Mouse (Mus musculus): ENCODE data around the gene Arhgap8.

The Arhgap8 gene

DNA sequence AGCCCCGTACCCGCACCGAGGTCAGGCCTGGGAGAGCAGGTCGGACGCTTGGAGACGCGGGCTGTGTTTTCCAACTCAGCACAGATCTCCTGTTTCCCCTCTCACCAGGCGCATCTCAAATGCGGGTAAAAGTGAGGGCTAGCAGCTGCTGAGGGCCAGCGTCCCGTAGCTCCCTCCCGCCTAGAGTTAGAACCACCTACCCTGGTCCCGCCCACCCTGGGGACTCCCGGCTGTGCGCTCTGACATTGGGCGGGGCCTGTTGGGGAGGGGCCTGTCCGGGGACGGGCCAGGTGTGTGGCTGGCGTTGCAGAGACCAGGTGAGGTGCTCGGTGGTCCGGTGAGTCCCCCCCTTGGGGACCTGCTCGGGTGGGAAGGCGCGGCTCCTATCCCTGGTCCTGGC lies at the start of gene Arhgap8:
Gene Arhgap8 (plus strand): TSS at position 262 of the 400 bp plus-strand sequence.
- no peak for DNase-seq (ENCODE audit: low spot score in 2 of 2)

DNA sequence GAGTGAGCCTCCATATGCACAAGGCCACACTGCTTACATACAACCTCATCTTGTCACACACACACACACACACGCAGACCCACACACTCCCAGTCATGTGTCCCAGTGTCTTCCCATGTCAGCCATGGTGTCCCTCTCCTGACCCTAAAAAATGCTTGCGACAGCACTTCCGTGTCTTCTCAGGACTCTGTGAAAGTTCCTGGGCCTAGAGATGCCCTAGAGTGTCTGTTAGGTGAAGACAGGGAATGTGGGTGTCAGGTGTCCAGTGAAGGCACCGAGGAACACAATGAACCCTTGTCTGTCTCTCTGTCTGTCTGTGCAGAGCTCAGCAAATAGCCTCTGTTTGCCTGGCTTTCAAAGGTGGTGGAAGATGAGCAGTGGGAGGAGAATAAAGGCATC lies 49.2 kb upstream of the Arhgap8 start:
- no peak for DNase-seq (ENCODE audit: low spot score in 2 of 2)

DNA sequence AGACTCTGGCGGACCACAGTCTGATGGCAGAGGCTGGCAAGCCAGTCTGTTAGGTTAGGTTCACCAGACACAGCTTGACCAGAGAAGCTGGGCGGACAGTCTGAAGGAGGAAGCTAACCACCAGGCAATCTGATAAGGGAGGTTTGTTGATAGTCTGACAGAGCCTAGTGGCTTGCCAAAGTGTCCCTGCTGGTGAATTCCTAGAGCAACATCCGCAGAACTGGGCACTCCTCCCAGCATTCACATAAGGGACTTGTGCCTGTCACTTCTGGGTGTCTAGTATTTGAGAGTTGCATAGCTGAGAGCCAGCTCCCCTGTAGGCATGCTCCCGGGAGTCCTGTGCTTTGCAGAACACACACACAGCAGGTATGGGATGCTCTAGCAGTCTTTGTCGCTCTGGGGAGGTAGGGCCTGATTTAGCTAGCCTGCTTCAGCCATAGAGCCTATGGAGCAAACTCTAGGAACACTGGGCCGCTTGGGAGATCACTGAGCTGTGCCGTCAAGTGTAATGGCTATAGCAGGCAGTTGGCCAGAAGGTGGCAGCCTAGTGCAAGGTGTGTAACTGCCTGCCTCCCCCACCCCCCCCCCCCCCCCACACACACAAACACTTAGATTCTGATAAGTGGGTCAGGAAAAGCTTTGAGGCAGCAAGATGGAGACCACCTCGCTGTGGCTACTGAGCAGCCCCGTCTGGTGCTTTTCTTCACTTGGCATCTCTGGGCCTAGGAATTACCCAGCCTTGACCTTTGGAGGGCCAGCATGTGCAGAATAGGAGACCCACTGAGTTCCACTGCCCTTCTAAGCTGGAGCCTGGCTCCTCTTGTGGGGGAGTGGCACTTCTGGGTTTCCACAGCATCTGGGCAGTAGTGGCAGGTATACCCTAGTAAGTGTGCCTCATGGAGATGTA lies 48.2 kb upstream of the Arhgap8 start:
- DNase-seq (ENCODE audit: low spot score in 2 of 2), result peak in 1 of 2 experiments; percentile 37

DNA sequence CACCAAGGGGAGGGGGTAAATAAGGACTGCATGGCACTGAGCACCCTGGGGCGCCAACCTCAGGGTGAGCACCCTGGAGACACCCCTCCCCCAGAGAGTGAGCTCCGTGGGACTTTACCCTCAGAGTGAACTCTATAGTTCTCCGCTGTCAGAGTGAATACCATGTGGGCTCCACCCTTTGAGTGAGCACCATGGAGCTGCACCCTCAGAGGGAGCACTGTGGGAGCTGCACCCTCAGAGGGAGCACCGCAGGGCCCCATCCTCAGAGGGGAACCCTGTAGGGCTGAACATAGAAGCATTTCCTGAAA lies 47.6 kb upstream of the Arhgap8 start:
- no peak for DNase-seq (ENCODE audit: low spot score in 2 of 2)

DNA sequence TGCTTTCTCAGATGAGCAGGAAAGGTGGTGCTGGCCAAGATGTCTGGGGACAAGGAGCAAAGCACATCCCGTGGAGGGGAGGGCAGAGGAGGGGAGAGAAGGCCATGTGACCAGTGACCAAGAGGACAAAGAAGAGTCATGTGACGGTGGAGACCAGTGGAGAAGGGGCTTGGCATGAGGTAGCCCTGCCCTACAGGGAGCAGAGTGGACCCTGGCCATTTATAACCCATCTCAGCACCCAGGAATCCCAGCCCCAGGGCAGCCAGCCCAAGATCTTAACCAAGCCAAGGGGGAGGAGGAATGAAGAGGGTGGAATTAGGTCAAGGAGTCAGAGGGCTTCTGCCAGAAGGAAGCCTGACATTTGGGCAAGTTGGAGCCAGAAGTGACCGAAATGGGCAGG lies 47.2 kb upstream of the Arhgap8 start:
- DNase-seq (ENCODE audit: low spot score in 2 of 2), result no peak

DNA sequence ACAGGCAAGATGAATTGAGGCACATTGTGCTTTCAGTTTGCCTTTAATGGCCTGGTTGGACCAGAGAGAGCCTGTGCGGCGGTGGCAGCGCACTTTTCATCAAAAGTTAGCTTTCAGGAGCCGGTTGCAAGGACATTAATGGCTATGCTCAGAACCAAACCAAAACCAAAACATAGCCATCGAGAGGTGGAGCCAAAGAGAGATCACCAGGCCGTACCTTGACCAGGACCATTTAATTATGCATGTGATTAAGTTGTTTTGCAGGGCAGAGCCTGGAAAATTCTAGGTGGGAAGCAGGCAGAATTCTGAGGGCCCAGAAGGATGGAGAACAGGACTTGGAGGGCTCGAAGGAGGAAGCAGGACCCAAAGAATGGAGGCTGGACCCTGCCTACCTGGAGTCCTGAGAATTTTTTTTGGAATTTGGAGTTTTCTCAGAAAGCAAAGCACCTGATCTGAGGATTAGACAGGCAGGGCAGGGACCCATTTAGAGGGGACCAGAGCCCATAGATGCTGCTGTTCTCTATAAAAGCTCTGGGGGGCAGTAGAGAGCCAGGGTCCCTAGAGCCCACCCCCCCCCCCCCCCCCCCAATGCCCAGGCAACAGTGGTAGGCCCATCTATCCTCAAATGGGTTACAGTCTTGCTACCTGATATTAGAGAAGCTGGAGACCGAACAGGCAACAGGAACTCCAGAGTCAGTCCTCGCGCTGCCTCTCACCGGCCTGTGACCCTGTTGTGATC lies 45.4 kb upstream of the Arhgap8 start:
- DNase-seq (ENCODE audit: low spot score in 2 of 2), result no peak

DNA sequence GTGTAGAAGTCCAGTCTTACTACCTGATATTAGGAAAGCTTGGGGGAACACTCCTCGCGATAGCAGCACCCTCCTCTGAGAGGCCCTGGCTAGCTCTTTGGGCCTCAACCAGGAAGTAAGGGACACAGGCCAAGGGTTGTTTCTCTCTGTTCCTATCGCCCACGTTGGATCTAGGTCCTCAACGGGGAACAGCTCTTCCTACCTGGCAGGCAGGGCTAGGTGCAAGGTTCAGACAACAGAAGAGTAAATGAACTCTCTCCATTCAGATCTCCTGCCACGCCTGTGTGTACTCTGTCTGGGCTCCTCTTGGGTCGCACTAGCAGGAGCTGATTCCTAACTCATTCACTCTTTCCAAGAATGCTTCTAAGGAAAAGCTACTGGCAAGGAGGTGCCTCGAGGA lies 44.5 kb upstream of the Arhgap8 start:
- no peak for DNase-seq (ENCODE audit: low spot score in 2 of 2)

DNA sequence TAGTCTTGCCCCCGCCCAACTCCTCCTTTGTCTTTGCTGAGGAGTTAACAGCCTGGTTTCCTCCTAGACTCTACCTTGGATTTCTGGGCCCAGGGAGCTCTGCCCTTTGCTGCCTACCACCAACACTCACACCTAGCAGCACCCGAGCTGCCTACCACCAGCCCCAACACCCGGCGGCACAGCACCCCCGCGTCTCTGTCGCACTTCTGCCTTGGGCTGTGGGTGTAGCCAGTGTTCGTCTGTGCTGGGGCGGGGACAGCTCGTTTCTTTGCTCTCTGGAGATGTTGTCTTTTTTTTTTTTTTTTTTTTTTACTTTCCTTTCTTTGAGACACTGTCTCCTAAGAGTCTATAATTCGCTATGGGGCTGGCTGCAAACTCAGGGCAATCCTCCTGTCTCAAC lies 41.9 kb upstream of the Arhgap8 start:
- DNase-seq (ENCODE audit: low spot score in 2 of 2), result no peak

DNA sequence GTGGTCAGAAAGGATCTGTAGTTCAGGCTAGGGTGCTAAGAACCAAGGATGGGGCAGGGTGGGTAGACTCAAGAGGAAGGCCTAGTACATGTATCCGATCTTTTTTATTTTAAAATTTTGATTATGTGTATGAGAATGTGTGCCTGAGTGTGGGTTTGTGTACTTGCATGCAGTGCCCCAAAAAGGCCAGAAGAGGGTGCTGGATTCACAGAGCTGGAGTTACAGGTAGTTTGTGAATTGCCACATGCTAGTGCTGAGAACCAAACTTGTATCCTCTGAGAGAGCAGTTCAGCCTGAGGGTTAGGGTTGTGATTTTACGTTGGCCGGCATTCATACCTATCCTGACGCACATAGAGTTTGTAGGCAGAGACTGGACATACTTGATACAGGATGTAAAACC lies 40.8 kb upstream of the Arhgap8 start:
- DNase-seq (ENCODE audit: low spot score in 2 of 2), result no peak

DNA sequence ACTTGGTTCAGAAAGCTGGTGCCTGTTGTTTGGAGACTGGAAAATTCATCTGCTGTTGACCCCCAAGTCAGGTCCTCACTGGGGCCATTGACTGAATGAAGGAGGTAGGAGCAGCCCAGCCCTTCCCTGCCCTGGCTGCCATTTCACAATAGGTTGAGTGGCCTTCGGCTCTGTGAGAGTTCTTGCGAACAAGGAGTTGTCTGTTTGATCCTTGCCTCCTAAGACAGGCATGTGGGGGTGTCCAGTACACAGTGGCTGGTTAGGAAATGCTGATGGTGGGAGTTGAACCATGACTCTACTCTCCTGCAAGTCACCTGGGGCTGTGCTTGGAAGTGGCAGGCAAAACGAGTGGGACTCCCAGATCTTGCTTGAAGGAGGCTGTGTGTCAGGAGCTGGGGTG lies 40.1 kb upstream of the Arhgap8 start:
- no peak for DNase-seq (ENCODE audit: low spot score in 2 of 2)

DNA sequence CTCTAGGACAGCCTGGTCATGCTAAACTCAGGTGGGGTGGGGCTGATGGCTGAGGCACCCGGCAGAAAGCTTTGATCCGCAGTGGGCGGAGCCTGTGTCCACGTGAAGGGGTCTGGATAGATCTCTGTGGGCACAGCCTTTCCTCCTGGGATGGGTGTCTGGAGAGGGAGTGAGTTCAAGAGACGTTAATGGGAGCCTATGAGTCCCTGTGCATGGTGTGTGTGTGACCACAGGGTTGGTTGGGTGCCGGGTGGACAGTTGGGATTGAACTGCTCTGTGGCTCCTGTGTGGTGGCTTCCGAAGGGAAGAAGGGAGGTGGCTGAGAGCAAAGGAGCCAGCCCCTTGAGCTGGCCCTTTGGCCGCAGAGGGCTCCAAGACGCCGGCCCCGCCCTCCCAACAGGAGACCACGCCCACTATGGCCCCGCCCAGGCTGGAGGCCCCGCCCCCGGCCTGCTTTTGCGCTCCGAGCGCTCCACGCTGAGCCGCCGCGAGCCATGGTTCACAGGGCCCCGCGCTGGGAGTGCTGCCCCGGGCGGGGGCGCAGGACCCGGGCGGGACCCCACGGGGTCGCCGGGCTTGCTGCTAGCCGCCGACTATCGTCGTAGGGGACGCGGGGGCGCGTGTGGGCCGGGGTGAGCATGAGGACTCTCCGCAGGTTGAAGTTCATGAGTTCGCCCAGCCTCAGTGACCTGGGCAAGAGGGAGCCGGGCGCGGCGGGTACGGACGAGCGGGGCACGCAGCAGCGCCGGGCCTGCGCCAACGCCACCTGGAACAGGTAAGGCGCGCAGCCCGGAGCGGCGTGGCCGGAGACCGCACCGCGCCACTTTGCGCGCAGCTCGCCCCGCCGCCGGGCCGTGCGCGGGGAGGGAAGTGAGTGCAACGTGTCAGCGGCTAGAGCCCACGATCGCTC lies 39.1 kb upstream of the Arhgap8 start:
- DNase-seq (ENCODE audit: low spot score in 2 of 2), result peak; percentile 42 to 49

DNA sequence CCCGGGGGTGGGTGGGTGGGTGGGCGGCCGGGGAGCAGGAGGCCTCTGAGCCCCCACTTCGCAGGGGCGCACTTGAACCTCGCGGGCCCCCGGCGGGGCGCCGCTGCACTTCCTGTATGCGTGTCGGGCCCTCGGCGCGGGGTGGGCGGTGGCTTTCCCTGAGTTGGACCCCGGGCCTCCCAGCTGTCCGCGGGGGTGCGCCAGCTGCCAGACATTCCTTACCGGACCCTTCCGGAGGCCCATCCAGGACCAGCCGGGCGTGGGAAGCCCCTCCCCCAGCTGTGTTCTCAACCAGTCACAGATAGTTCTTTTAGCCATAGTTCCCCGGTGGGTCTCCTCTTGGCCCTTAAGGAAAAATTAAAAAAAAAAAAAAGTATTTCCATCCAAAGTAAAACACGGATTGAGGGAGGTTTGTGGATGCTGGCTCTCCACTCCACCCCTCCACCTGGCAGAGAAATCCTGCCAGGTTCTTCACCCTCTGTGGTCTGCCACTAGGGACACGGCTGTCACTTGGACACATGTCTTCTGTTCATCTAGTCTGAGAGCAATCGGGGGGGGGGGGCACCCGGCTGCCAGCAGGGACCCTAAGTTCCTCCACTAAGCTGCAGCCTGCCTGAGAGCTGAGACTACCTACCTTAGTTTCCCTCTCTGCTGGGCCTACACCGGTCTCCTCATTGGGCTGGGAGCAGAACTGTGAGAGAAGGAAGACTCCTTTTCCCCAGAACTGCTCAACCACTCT lies 38.2 kb upstream of the Arhgap8 start:
- DNase-seq (ENCODE audit: low spot score in 2 of 2), result no peak

DNA sequence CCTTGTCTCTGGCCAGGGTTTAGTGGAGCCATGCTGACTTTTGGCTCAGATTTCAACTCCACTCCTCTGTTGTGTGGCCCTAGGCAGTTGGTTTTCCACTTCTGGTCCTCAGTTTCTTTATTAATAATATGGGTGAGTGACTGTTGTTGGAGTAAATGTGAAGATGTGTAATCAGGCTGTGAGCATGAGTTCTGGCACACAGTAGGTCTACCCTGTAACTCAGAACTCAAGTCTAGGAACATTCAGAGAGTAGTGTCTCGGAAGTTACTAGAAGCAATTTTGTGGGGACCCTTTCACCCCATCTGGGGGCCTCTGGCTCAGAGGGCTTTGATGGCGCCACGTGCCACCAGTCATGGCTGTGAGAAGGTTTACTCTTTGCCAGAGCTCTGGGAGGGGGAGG lies 37.6 kb upstream of the Arhgap8 start:
- DNase-seq (ENCODE audit: low spot score in 2 of 2), result no peak

DNA sequence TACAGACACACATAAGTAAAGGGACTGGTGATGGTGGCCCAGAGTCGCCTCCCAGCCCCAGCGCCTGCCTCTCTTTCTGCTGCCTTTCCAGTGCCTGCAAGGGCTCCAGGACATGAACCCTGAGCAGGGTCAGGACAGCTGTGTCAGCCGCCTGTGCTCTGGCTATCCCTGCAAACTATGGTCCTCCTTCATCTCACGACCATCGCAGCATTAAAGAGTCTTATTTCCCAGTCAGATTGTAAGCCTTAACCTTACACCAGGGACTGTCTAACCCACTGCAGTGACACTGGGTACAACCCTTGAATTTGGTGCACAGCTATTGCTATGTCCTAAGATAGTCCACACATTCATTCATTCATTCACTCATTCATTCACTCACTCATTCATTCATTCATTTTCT lies 37.0 kb upstream of the Arhgap8 start:
- no peak for DNase-seq (ENCODE audit: low spot score in 2 of 2)

DNA sequence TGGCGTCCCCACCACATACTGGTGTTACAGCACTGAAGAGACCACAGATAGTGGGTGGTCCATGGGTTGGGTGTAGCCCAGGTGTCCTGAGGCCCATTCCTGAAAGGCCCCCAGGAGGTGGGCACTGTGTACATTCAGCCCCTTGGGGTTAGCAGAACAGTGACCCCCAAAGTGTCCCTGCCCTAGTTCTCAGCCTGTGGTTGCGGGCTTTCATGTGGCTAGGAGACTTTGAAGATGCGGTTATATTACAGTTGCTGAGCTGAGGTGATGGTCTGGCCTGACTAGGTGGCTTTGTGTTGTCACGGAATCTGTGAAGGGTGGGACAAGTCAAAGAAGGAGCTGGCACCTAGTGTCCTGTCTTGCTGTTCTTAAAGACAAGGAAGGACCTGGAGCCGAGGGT lies 35.3 kb upstream of the Arhgap8 start:
- DNase-seq (ENCODE audit: low spot score in 2 of 2), result no peak

DNA sequence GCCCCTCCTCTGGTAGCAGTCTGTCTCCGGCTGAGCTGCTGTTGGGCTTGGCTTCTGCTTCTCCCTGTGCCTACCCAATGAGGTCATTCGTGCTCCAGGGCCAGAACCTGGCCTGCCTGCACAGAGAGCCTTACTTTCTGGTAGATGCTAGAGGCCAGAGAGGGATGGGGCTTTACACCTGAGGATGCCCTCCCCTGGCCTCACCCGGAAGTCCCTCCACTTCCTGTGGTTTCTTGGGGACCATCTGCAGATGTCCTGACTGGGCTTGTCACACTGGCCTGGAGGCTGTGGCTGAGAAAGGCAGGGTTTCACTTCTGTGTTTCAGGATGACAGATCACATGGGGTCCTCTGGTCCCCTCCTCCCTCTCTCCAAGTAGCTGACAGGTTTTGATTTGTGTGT lies 34.4 kb upstream of the Arhgap8 start:
- DNase-seq (ENCODE audit: low spot score in 2 of 2), result no peak

DNA sequence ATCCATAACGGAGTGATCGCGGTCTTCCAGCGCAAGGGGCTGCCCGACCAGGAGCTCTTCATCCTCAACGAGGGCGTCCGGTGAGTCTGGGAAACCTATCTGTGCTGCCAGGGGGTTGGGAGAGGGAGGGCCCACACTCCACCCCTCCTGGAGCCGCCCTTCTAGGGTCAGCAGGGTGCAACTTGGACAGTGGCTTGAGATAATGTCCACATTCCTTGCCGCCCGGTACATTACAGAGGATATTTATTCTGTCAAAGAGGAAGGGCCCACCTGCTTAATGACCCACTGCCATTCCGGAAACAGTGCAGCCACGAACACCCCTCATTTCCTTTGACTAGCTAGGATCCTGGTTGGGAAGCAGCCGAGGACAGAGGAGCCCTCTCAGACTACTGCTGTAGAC lies 31.9 kb upstream of the Arhgap8 start:
- DNase-seq (ENCODE audit: low spot score in 2 of 2), result no peak

DNA sequence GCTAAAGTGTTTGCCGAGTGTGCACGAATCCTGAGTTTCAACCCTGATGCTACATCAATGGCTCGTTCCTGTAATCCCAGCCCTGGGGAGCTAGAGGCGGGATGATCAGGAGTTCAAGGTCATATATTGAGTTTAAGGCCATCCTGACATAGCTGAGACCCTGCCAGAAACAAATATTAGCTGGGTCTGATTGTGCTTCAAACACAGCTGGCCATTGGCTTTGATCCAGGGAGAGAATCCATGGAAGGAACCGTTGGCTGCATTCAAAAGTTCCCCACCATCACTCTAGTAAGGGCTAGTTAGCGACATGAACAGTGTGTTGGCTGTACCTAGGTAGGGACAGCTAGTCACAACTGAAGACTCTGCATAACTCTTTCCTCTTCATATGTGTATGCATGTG lies 30.5 kb upstream of the Arhgap8 start:
- no peak for DNase-seq (ENCODE audit: low spot score in 2 of 2)

DNA sequence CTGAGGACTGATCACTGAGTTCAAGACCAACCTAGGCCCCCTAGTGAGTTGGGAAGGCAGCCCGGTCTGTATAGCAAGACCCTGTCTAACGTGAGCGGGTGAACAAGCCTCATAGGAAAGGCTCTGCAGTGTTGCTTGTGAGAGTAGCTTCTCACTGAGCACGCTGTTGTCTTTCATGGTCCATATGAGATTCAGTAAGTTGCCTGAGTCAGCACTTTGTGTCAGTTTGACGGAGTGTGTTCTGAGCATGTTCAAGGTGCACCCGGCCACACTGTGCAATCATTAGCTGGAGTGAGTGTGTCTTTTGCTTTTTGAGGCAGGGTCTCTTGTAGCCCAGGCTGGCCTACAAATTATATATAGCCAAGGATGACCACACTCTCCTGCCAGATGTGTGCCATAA lies 28.3 kb upstream of the Arhgap8 start:
- DNase-seq (ENCODE audit: low spot score in 2 of 2), result no peak

DNA sequence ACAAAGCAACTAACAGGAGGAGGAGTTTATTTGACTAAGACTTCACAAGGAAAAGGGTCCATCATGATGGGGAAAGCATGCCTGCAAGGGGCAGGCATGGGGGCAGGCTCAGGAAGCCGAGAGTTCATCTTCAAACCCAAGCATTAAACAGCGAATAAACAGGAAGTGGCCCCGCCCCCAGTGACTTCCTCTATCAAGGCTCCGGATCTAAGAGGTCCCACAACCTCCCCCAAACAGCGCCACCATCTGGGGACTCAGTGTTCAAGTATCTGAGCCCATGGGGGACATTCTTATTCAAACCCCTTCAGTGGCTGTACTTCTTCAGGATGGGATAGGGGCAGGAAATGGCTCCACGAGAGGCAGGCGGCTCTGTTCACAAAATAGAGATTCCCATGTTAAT lies 27.2 kb upstream of the Arhgap8 start:
- DNase-seq (ENCODE audit: low spot score in 2 of 2), result no peak

DNA sequence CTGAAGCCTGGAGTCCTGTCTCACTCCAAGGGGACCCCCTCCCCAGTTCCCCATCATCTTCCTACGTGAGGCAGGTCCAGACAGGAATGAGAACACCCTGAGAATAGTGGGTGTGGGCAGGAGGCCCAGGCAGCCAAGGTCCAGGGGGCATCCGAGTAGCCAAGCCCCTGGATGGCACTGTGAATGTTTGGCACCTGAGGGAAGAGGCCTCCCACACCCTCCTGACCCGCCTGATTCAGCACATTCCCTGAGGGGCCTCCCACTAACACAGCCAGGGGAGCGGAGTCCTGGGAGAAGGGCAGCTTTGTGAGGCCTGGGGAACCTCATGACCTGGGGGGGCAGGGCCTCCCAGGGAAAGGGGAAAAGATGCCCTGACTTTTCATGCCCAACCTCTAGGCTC lies 23.8 kb upstream of the Arhgap8 start:
- DNase-seq (ENCODE audit: low spot score in 2 of 2), result no peak

DNA sequence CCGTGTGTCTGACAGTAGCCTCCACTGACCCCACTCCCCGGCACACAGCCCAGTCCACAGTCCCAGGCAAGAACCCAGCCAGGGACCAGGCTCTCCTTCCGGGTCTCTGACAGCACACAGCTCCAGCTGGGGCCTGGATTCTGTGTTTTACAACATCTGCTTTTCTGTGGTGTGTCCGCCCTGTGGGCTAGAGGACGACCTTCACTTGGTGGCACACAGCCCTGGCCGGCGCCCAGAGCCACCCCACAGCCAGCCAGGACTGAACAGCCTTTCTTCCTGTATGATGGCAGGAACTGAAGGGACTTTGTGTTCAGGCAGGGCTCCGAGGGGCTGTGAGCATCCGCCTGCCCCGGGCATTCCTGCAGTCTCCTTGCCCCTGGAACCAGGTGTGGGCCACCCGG lies 22.2 kb upstream of the Arhgap8 start:
- DNase-seq (ENCODE audit: low spot score in 2 of 2), result peak; percentile 20 to 28
